Mouse (Mus musculus): ENCODE measurements at regions not wholly inside any gene's neighbourhood (a gene's known extent, or its start where the extent isn't known, plus 50 kb on each side); places are given as distances from the start of the nearest gene placed in this dataset.

GRCm38 (mm10) chr10:125621376-125621775 lies 232.1 kb upstream of the Slc16a7 start:
- Histone ChIP-seq H3K36me3 (ENCODE audit: control insufficient read depth, insufficient read depth, low read length) (no peaks in the 10 kb centered on the region), H3K4me3 (ENCODE audit: low read depth, low read length) (no peak overlapping the region), H3K27ac (ENCODE audit: insufficient read depth, low read depth, low read length) (no peak overlapping the region), H3K4me1 (ENCODE audit: control insufficient read depth, insufficient read depth, insufficient read length, low read length) (no peaks in the 10 kb centered on the region), H3K27me3 (ENCODE audit: control insufficient read depth, insufficient read depth, low read length) (no peaks in the 10 kb centered on the region)
- TF ChIP-seq CTCF (IDR thresholded peaks at IDR 0.05; ENCODE audit: extremely low read depth, insufficient read length, insufficient replicate concordance, low read depth, low read length) (no peak), POLR2A (IDR thresholded peaks at IDR 0.05; ENCODE audit: low read depth, low read length) (no peak)
- 70% methylated on average over 6 of the region's 6 CpGs for WGBS

- H3K36me3 ChIP-seq (ENCODE audit: control insufficient read depth, insufficient read depth, low read length): no peaks in the 10 kb centered on the region
- no peak overlapping the region for H3K4me3 ChIP-seq (ENCODE audit: low read depth, low read length)
- WGBS: 48% methylated on average over 7 of the region's 7 CpGs
- no peak overlapping the region for H3K27ac ChIP-seq (ENCODE audit: insufficient read depth, low read depth, low read length)
- no peaks in the 10 kb centered on the region for H3K27me3 ChIP-seq (ENCODE audit: control insufficient read depth, insufficient read depth, low read length)
- H3K4me1 ChIP-seq (ENCODE audit: control insufficient read depth, insufficient read depth, insufficient read length, low read length): no peaks in the 10 kb centered on the region
- TF ChIP-seq POLR2A (IDR thresholded peaks at IDR 0.05; ENCODE audit: low read depth, low read length) (no peak), CTCF (IDR thresholded peaks at IDR 0.05; ENCODE audit: extremely low read depth, insufficient read length, insufficient replicate concordance, low read depth, low read length) (no peak)
Observed at GRCm38 (mm10) chr10:125623836-125624235, 234.6 kb upstream of the Slc16a7 start.

- WGBS: 80% methylated on average over 4 of the region's 4 CpGs
- H3K36me3 ChIP-seq (ENCODE audit: control insufficient read depth, insufficient read depth, low read length): no peaks in the 10 kb centered on the region
- no peaks in the 10 kb centered on the region for H3K27me3 ChIP-seq (ENCODE audit: control insufficient read depth, insufficient read depth, low read length)
- no peak overlapping the region for H3K27ac ChIP-seq (ENCODE audit: insufficient read depth, low read depth, low read length)
- no peaks in the 10 kb centered on the region for H3K4me1 ChIP-seq (ENCODE audit: control insufficient read depth, insufficient read depth, insufficient read length, low read length)
- no peak for TF ChIP-seq POLR2A (IDR thresholded peaks at IDR 0.05; ENCODE audit: low read depth, low read length)
- no peak for TF ChIP-seq CTCF (IDR thresholded peaks at IDR 0.05; ENCODE audit: extremely low read depth, insufficient read length, insufficient replicate concordance, low read depth, low read length)
- H3K4me3 ChIP-seq (ENCODE audit: low read depth, low read length): no peak overlapping the region
Observed at GRCm38 (mm10) chr10:125667906-125668305, 278.6 kb upstream of the Slc16a7 start.

GRCm38 (mm10) chr10:125673637-125674036 lies 284.4 kb upstream of the Slc16a7 start:
- Histone ChIP-seq H3K27me3 (ENCODE audit: control insufficient read depth, insufficient read depth, low read length) (no peaks in the 10 kb centered on the region), H3K27ac (ENCODE audit: insufficient read depth, low read depth, low read length) (no peak overlapping the region), H3K4me3 (ENCODE audit: low read depth, low read length) (no peak overlapping the region), H3K36me3 (ENCODE audit: control insufficient read depth, insufficient read depth, low read length) (no peaks in the 10 kb centered on the region), H3K4me1 (ENCODE audit: control insufficient read depth, insufficient read depth, insufficient read length, low read length) (0 out of 2 replicates have a peak, but pooled peaks cover 2% of the 10 kb centered on the region)
- TF ChIP-seq CTCF (IDR thresholded peaks at IDR 0.05; ENCODE audit: extremely low read depth, insufficient read length, insufficient replicate concordance, low read depth, low read length) (no peak), POLR2A (IDR thresholded peaks at IDR 0.05; ENCODE audit: low read depth, low read length) (no peak)
- WGBS: 43% methylated on average over 11 of the region's 11 CpGs

GRCm38 (mm10) chr10:125679644-125680043 lies 286.3 kb upstream of the Lrig3 start:
- Histone ChIP-seq H3K4me3 (ENCODE audit: low read depth, low read length) (no peak overlapping the region), H3K27ac (ENCODE audit: insufficient read depth, low read depth, low read length) (no peak overlapping the region), H3K4me1 (ENCODE audit: control insufficient read depth, insufficient read depth, insufficient read length, low read length) (no peaks in the 10 kb centered on the region), H3K27me3 (ENCODE audit: control insufficient read depth, insufficient read depth, low read length) (no peaks in the 10 kb centered on the region), H3K36me3 (ENCODE audit: control insufficient read depth, insufficient read depth, low read length) (no peaks in the 10 kb centered on the region)
- TF ChIP-seq CTCF (IDR thresholded peaks at IDR 0.05; ENCODE audit: extremely low read depth, insufficient read length, insufficient replicate concordance, low read depth, low read length) (no peak), POLR2A (IDR thresholded peaks at IDR 0.05; ENCODE audit: low read depth, low read length) (no peak)
- WGBS: 73% methylated on average over 7 of the region's 7 CpGs

- H3K36me3 ChIP-seq (ENCODE audit: control insufficient read depth, insufficient read depth, low read length): no peaks in the 10 kb centered on the region
- no peak overlapping the region for H3K27ac ChIP-seq (ENCODE audit: insufficient read depth, low read depth, low read length)
- no peaks in the 10 kb centered on the region for H3K27me3 ChIP-seq (ENCODE audit: control insufficient read depth, insufficient read depth, low read length)
- H3K4me3 ChIP-seq (ENCODE audit: low read depth, low read length): no peak overlapping the region
- 77% methylated on average over 5 of the region's 5 CpGs for WGBS
- TF ChIP-seq POLR2A (IDR thresholded peaks at IDR 0.05; ENCODE audit: low read depth, low read length): no peak
- TF ChIP-seq CTCF (IDR thresholded peaks at IDR 0.05; ENCODE audit: extremely low read depth, insufficient read length, insufficient replicate concordance, low read depth, low read length): no peak
- H3K4me1 ChIP-seq (ENCODE audit: control insufficient read depth, insufficient read depth, insufficient read length, low read length): no peaks in the 10 kb centered on the region
Observed at GRCm38 (mm10) chr10:125685130-125685529, 280.8 kb upstream of the Lrig3 start.

- 75% methylated on average over 7 of the region's 7 CpGs for WGBS
- H3K4me3 ChIP-seq (ENCODE audit: low read depth, low read length): no peak overlapping the region
- no peaks in the 10 kb centered on the region for H3K36me3 ChIP-seq (ENCODE audit: control insufficient read depth, insufficient read depth, low read length)
- TF ChIP-seq CTCF (IDR thresholded peaks at IDR 0.05; ENCODE audit: extremely low read depth, insufficient read length, insufficient replicate concordance, low read depth, low read length): no peak
- TF ChIP-seq POLR2A (IDR thresholded peaks at IDR 0.05; ENCODE audit: low read depth, low read length): no peak
- H3K27ac ChIP-seq (ENCODE audit: insufficient read depth, low read depth, low read length): no peak overlapping the region
- no peaks in the 10 kb centered on the region for H3K4me1 ChIP-seq (ENCODE audit: control insufficient read depth, insufficient read depth, insufficient read length, low read length)
- no peaks in the 10 kb centered on the region for H3K27me3 ChIP-seq (ENCODE audit: control insufficient read depth, insufficient read depth, low read length)
Observed at GRCm38 (mm10) chr10:125693505-125693904, 272.5 kb upstream of the Lrig3 start.

GRCm38 (mm10) chr10:125696159-125696558 lies 269.8 kb upstream of the Lrig3 start:
- Histone ChIP-seq H3K27me3 (ENCODE audit: control insufficient read depth, insufficient read depth, low read length) (no peaks in the 10 kb centered on the region), H3K27ac (ENCODE audit: insufficient read depth, low read depth, low read length) (no peak overlapping the region), H3K4me1 (ENCODE audit: control insufficient read depth, insufficient read depth, insufficient read length, low read length) (no peaks in the 10 kb centered on the region), H3K4me3 (ENCODE audit: low read depth, low read length) (no peak overlapping the region), H3K36me3 (ENCODE audit: control insufficient read depth, insufficient read depth, low read length) (no peaks in the 10 kb centered on the region)
- TF ChIP-seq CTCF (IDR thresholded peaks at IDR 0.05; ENCODE audit: extremely low read depth, insufficient read length, insufficient replicate concordance, low read depth, low read length) (no peak), POLR2A (IDR thresholded peaks at IDR 0.05; ENCODE audit: low read depth, low read length) (no peak)
- WGBS: 84% methylated on average over 5 of the region's 5 CpGs
